Mouse (Mus musculus): Measurements from ENCODE around the gene Shank2.

Gene Shank2

DNA sequence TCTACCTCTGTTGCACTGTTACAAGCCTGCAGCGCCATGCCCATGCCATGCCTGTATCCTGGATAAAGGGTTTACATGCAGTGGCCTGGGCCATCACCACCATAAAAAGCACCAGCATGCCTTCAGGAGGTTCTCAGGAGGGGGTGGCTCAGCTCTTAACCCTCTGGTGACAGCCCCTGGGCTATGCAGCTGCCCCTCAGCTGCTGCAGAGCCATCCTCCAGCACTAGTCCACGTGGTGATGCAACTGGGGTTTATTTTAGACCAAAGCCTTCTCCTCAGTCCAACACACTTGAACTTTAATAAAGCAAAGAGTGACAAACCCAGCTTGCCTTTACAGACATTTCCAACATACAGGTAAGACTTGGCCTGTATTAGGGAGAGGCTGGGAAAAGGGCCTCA is 373.8 kb downstream of the Shank2 start:
- no peak for DNase-seq

DNA sequence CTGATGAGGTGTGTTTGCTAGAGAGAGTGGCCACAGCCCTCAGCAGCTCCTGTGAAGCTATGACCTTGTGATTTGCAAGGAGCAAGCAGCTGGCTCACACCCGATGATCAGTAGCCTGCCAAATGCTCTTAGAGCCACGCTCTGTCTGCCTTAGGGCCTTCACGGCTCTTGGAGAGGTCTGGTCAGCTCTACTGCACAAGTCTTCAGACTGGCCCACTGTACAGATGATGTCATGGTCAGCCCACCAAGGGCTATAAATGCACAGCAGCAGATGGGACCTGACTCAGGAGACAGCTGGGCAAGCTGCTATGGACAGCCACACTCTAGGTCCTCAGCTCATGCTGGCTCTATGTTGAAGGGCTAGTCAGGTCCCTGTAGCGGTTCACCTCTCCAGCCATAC is 376.5 kb downstream of the Shank2 start:
- DNase-seq, result no peak

DNA sequence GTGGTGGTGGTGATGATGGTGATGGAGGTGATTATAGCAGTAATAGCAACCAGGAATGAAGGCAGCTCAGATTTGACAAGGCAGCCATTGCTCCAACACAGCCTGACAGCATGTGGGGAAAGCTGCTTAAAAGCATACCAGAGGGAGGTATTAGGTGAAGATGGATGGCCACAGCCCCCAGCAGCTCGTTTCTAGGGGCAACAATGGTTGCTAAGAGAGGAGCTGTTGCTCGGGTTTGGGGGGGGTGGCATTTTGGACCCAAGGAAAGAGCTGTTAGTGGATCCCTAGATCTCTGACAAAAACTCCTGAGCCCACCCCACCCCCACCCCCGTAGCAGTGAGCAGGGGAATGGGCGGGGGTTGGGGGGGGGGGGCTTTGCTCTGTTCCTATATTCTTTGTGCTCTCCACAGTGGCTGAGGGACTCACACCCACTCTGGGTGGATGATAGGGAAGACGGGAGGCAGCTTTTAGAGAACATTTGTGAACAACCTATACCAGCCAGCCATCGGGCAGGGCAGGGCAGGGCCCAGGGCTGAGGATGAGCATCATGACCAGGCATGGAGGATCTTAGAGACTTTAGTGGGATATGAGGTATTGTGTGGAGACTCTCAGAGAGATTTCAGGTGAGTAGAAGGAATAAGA is 377.6 kb downstream of the Shank2 start:
- no peak for DNase-seq

GRCm38 (mm10) chr7:144381588-144381987 is 379.9 kb downstream of the Shank2 start:
- no peak for DNase-seq

- no peak for DNase-seq
Measured at GRCm38 (mm10) chr7:144387537-144387936, 385.8 kb downstream of the Shank2 start.

DNA sequence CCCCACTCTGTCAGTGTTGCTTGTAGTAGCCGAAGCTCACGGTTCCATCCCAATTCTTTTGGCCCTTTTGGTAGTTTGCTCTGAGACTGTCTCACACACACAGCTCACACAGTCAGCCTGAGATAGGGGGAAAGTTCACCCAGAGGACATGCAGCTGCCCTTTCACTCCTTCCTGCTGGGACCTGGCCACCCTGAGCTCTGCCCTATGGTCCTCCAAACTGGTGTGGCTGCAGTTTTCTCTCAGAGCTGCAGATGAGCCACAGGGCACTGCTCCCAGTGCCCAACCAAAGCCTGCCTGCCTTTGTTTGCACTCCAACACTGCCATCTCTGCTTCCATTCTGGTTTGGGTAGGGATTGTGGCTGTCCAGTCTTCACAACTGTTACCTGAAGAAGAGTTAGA is 388.0 kb downstream of the Shank2 start:
- no peak for DNase-seq

GRCm38 (mm10) chr7:144390676-144391075 is 388.9 kb downstream of the Shank2 start:
- no peak for DNase-seq

- no peak for DNase-seq
Measured at GRCm38 (mm10) chr7:144391727-144392126, 390.0 kb downstream of the Shank2 start.

DNA sequence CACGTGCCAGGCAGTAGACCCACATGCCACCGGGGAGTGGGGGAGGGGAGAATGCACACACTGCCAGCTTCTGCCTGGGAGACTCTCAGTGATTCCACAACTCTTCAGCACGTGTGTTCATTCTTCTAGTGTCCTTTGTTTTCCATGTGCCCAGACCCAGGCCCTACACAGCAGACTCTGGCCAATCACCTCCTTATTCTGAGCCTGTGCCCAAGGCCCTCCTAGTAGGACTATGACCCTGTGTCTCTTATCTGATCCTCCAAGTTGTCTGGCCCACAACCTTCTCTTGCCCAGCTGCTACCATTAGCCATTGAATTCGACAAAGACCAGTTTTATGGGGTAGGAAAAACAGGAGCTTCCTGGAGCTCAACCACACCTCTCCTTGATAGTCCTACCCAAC is 400.8 kb downstream of the Shank2 start:
- no peak for DNase-seq

- no peak for DNase-seq
Measured at GRCm38 (mm10) chr7:144407675-144408074, 405.9 kb downstream of the Shank2 start.

DNA sequence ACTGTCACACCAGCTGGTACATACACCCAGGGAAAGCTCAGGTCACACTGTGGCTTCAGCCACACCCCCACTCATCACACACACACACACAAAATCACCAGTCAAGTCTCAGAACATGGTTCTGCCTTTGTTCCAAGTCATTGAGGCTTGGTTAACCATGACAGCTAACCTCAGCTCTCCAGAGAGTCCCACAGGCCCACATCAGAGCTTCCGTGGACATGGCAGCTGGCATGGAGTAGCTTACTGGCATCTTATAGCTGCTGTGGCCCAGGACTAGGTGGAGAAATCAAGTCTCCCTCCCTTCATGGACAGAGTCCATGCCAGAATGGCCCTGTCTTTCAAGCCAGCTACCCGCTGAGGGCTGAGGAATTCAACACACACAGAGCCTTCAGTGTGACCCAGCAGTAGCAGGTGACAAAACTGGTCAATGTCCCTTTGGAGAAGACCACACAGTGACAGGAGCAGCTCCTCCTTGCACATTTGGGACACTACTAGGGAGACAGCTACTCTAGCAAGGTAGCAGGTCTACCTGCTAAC is 406.8 kb downstream of the Shank2 start:
- no peak for DNase-seq

- no peak for DNase-seq
Measured at GRCm38 (mm10) chr7:144409682-144410081, 408.0 kb downstream of the Shank2 start.

- no peak for DNase-seq
Measured at GRCm38 (mm10) chr7:144411967-144412906, 410.5 kb downstream of the Shank2 start.

GRCm38 (mm10) chr7:144414632-144415031 is 412.9 kb downstream of the Shank2 start:
- DNase-seq, result no peak

DNA sequence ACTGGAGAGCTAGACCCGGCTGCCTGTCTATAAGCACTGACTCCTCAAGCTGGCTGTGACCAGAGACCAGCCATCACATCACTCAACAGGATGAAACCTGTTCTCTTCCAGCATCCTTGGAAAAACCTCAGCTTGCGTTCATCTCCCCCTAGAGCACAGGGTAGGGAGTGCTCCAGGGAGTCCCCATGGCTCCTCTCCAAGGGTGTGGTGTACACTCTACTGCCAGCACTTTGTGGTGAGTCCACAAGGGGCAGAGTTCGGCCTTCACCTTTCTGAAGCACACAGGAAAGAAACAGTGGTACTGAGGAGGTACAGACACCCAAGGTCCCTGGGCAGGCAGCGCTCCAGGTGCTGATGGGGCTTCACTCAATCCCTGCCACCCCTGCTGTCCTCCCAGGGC is 414.1 kb downstream of the Shank2 start:
- no peak for DNase-seq

DNA sequence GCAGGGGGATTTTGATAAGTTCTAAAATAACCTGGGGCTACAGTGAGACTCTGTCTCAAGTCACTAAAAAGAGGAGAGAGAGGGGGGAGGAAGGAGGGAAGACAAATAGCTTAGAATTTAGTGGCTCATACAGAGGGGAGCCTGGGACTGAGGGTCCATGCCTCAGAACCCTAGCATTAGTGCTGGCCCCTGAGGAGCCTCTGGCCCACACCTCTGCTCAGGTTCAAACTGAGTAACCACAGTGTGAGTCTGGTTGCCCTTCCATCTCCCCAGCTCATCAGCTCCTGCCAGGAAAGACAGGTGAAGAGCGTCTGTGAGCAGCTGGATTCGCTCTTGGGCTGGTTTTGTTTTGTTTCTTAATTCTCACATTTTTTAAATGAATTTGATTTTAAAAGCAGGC is 415.5 kb downstream of the Shank2 start:
- DNase-seq, result no peak

DNA sequence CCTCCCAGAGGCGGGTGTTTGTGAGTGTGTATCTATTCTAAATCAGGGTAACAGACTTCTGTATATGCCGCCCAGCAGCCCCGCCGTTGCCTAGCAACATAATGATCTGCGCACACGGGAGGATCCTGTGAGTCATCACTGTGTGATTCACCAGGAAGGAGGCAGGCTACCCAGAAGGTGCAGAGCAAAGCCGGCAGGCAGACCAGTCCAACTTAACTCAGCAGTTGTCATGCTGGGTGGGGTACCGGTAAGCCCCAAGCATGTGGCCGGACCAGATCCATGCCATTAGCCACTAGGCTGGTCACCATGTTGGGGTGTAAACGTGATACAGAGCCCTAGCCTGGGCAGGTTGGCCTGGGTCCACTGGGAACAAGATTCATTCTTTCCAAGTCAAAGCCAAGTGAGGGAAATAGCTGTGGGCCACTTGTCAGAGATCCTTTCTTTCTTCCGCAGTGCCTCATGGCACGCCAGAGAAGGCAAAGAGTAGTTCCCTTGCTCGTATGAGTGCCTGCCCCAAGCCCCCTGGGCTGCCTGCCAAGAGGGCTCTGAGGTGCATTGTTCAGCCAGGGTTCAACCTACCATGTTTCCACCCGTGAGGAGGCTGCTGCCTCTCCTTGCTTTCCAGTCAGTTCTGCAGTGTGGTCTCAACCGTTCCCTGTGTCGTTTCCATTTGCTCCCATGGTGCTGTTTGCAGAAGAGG is 416.1 kb downstream of the Shank2 start:
- no peak for DNase-seq

DNA sequence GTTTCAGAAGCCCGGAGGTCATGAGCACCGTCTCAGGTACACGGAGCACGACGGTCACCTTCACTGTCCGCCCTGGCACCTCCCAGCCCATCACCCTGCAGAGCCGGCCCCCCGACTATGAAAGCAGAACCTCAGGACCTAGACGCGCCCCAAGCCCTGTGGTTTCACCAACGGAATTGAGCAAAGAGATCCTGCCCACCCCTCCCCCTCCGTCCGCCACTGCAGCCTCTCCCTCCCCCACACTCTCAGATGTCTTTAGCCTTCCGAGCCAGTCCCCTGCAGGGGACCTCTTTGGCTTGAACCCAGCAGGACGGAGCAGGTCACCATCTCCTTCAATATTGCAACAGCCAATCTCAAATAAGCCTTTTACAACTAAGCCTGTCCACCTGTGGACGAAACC is 418.8 kb downstream of the Shank2 start:
- DNase-seq, result no peak

- DNase-seq, result no peak
Measured at GRCm38 (mm10) chr7:144421478-144421877, 419.8 kb downstream of the Shank2 start.

DNA sequence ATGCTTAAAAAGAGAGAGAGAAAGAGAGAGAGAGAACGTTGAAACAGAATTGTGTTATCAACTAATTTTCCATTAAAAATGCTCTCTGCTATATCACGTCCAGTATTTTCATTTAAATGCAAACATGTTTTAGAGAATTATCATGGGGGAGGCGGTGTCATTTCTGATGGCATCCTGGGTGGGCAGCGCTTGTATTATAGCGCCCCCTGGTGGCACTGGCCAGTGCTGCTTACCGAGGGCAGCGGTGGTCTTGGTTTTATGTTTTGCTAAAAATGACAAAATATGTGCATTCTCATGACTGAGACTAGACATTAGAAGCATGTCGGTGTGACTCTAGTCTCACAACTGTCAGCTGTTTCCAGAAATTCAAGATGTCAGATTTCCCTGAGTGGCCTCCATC is 424.2 kb downstream of the Shank2 start:
- peak; percentile 35 for DNase-seq

DNA sequence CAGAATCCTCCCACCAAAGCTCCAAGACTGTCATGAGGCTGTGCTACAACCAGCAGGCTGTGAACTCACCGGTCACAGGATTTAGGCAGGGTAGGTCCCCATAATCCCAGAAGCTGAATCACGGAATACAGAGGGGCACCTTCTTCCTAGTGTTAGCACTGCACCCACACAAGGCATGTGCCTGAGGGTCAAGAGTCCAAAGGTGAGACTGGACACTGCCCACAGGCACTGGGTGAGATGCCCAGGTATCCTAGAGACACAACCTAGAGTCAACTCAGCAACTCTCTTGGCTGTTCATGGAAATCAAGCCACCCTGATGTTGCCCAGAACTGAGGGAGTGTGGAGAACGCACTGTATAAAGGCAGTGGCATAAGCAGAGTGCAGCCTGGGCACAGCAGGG is 424.9 kb downstream of the Shank2 start:
- peak; percentile 28 for DNase-seq

DNA sequence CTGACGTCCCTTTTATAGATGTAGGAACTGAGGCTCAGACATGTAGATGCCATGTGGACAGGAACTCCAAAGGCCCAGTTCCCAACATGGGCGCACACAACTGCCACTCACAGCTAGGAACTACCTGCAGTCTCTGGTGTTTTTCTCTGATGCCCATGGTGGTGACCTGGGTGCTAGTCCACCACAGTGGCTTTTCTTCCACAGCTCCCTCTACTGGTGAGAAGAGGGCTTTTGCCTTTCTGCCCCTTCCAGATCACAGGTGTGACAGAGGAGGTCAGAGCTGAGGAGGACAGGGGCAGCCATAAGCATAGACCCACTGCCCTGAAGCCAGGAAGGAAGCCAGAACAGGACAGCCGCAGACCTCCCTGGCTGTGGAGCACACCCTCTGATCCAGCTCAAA is 425.7 kb downstream of the Shank2 start:
- no peak for DNase-seq

- DNase-seq, result peak; percentile 42
Measured at GRCm38 (mm10) chr7:144432920-144433319, 431.2 kb downstream of the Shank2 start.

Measured in kidney, adult 18-20 months (tissue).